Mouse (Mus musculus) lung, adult 2 months (tissue): ENCODE measurements around the gene Kcnip1.

Source experiments
- CTCF ChIP-seq: fragments of 200-500 bp; IDR thresholded peaks from 2 replicates; pipeline ENCODE4 v1.5.1; 2011; ENCODE audit warnings: mild to moderate bottlenecking, low read length, control low read depth; ENCODE audit not compliant: insufficient read depth
- POLR2A ChIP-seq: fragments of 200-500 bp; IDR thresholded peaks from 2 replicates; pipeline ENCODE4 v1.6.1; 2011; ENCODE audit warnings: low read depth, mild to moderate bottlenecking, control low read depth, low read length, borderline replicate concordance; ENCODE audit errors: extremely low read depth

DNA sequence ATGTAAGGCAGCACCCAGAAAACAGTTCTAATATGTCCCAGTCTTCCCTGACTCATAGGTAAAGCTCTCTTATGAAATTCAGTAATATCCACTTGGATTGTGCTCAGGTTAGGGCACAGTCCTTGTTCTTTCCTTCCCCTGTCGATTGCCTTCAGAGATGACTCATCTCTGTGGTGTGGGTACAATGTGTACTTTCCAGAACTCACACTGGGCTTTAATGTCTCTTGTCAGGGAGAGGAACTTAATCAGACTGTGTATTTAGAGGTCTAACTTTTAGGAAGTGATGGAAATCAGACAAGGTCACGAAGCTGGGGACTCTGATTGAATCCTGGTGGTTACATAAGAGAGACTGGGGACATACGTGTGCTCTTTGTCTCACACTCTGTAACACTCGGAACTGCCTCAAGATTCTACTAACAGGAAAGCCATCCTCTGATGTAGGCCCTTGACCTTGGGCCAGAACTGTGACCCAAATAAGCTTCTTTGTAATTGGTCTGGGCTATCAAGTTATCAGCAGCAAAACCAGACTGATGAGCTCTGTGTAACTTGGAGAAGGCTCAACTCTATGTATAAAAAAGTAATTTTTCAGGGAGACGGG lies 110.1 kb downstream of the Kcnip1 start:
- TF ChIP-seq POLR2A (no peak), CTCF (no peak)
